ENCODE assay signal across 16 mouse cellular contexts in the genomic region with DNA sequence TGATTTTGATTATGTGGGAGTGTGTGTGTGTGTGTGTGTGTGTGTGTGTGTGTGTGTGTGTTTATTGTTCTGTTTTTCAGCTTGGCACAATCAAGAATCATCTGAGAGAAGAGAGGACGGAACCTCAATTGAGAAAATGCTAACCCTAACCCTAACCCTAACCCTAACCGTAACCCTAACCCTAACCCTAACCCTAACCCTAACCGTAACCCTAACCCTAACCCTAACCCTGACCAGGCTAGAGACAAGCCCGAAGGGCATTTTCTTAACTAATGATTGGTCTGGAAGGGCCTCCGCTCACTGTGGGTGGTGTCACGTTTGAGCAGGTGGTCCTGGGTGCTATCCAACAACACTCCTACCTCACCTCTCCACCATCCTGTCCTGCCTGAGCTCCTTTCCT.
DNase-seq lines count a peak whose midpoint lies in the region; ATAC-seq and TF ChIP-seq lines count a peak whose summit lies in the region.
"Had no signal": no experiment of that assay in that cellular context is flagged by ENCODE, and none has a peak within 500 bp of the region (broad histone marks: within the 10 kb centered on the region; RNA-seq: fewer than 3 reads in every experiment).

No protein-coding gene starts in this region.

- WGBS in heart, embryonic 15.5 days = 96% methylated on average over 6 of the region's 6 CpGs
- 96% methylated on average over 6 of the region's 6 CpGs for WGBS in heart, adult 2 months
- WGBS in liver, embryonic 12.5 days (ENCODE audit: insufficient replicate concordance) = 79% methylated on average over 6 of the region's 6 CpGs
- WGBS in hindbrain, embryonic 16.5 days = 89% methylated on average over 6 of the region's 6 CpGs
- 76% methylated on average over 6 of the region's 6 CpGs for WGBS in liver, embryonic 16.5 days (ENCODE audit: insufficient replicate concordance)
- WGBS in midbrain, embryonic 15.5 days = 96% methylated on average over 6 of the region's 6 CpGs

- H3K4me1 ChIP-seq in heart, embryonic 15.5 days (replicated peaks) = peaks cover 28% of the 10 kb centered on the region
- H3K4me1 ChIP-seq in heart, adult 2 months (ENCODE audit: control insufficient read depth, insufficient read depth, low read length) = no peaks in the 10 kb centered on the region; the same call in 1 of the 2 replicates
- H3K4me1 ChIP-seq in liver, embryonic 12.5 days = no peaks in the 10 kb centered on the region
- H3K4me1 ChIP-seq in hindbrain, embryonic 16.5 days (ENCODE audit: control insufficient read depth, insufficient read depth, low read depth, low read length) = peaks cover 10% of the 10 kb centered on the region
- H3K4me1 ChIP-seq in liver, embryonic 16.5 days (ENCODE audit: control insufficient read depth, low read depth, low read length) = no peaks in the 10 kb centered on the region
- peaks cover 30% of the 10 kb centered on the region for H3K4me1 ChIP-seq in midbrain, embryonic 15.5 days

- no peaks in the 10 kb centered on the region for H3K9me3 ChIP-seq in heart, embryonic 15.5 days (replicated peaks)
- H3K9me3 ChIP-seq in liver, embryonic 12.5 days (replicated peaks) = no peaks in the 10 kb centered on the region
- peaks cover 3% of the 10 kb centered on the region; the same call in 1 of the 2 replicates for H3K9me3 ChIP-seq in hindbrain, embryonic 16.5 days (ENCODE audit: control insufficient read depth, low read length)
- no peaks in the 10 kb centered on the region for H3K9me3 ChIP-seq in liver, embryonic 16.5 days (replicated peaks; ENCODE audit: control insufficient read depth, low read length)
- H3K9me3 ChIP-seq in midbrain, embryonic 15.5 days = no peaks in the 10 kb centered on the region

- intact Hi-C loops in heart, adult 2 months (cut with DNase I) = no loop called here

- no peak overlapping the region for H3K4me2 ChIP-seq in heart, embryonic 15.5 days
- H3K4me2 ChIP-seq in liver, embryonic 12.5 days = no peak overlapping the region
- no peak overlapping the region for H3K4me2 ChIP-seq in hindbrain, embryonic 16.5 days (ENCODE audit: low read length)
- H3K4me2 ChIP-seq in liver, embryonic 16.5 days (ENCODE audit: low read depth, low read length) = no peak overlapping the region
- no peak overlapping the region for H3K4me2 ChIP-seq in midbrain, embryonic 15.5 days
- H3K4me2 ChIP-seq: lung, embryonic 14.5 days had no signal

- TF ChIP-seq CTCF in heart, adult 2 months (IDR thresholded peaks at IDR 0.05) = no peak

- no peak overlapping the region for H3K27ac ChIP-seq in heart, embryonic 15.5 days
- no peak overlapping the region for H3K27ac ChIP-seq in heart, adult 2 months
- H3K27ac ChIP-seq in liver, embryonic 12.5 days = no peak overlapping the region
- no peak overlapping the region for H3K27ac ChIP-seq in hindbrain, embryonic 16.5 days (ENCODE audit: low read depth, low read length)
- H3K27ac ChIP-seq in liver, embryonic 16.5 days (ENCODE audit: low read length) = no peak overlapping the region
- H3K27ac ChIP-seq in midbrain, embryonic 15.5 days = no peak overlapping the region

- no peak overlapping the region for H3K4me3 ChIP-seq in heart, embryonic 15.5 days
- no peak overlapping the region for H3K4me3 ChIP-seq in heart, adult 2 months
- H3K4me3 ChIP-seq in liver, embryonic 12.5 days = no peak overlapping the region
- H3K4me3 ChIP-seq in hindbrain, embryonic 16.5 days (ENCODE audit: low read length) = no peak overlapping the region
- no peak overlapping the region for H3K4me3 ChIP-seq in liver, embryonic 16.5 days (ENCODE audit: low read depth, low read length)
- H3K4me3 ChIP-seq in midbrain, embryonic 15.5 days = no peak overlapping the region

- no peak for DNase-seq in heart, adult 2 months
- no peak for DNase-seq in liver
- DNase-seq in cerebellum, postnatal 4 days (ENCODE audit: low spot score in 2 of 2) = no peak
- DNase-seq: cerebellum, postnatal 36 days; heart, postnatal 36 days; kidney, postnatal 10 days; layer of hippocampus, adult 9-11 months; lung, embryonic 14.5 days; thymus, postnatal 4 days had no signal

- TF ChIP-seq EP300 in heart, adult 2 months (IDR thresholded peaks at IDR 0.05; ENCODE audit: insufficient read depth, low read depth, low read length) = no peak

- no peaks in the 10 kb centered on the region for H3K27me3 ChIP-seq in heart, embryonic 15.5 days
- no peaks in the 10 kb centered on the region for H3K27me3 ChIP-seq in heart, adult 2 months (ENCODE audit: control insufficient read depth, insufficient read depth, low read length)
- H3K27me3 ChIP-seq in liver, embryonic 12.5 days (replicated peaks) = no peaks in the 10 kb centered on the region
- no peaks in the 10 kb centered on the region for H3K27me3 ChIP-seq in hindbrain, embryonic 16.5 days (replicated peaks; ENCODE audit: control insufficient read depth, insufficient read depth, low read length)
- H3K27me3 ChIP-seq in liver, embryonic 16.5 days (ENCODE audit: control insufficient read depth, insufficient read depth, low read depth, low read length) = no peaks in the 10 kb centered on the region
- H3K27me3 ChIP-seq in midbrain, embryonic 15.5 days (replicated peaks) = no peaks in the 10 kb centered on the region

- TF ChIP-seq POLR2A in heart, adult 2 months (IDR thresholded peaks at IDR 0.05; ENCODE audit: insufficient read depth, low read depth, low read length) = no peak

- no peaks in the 10 kb centered on the region for H3K79me2 ChIP-seq in heart, adult 2 months (replicated peaks; ENCODE audit: control insufficient read depth, insufficient read depth, low read length)

- ATAC-seq in heart, embryonic 15.5 days (replicated peaks; ENCODE audit: insufficient number of reproducible peaks, insufficient read depth, low FRiP score, low read depth) = 0 out of 2 replicates have a peak, but pooled peaks have one; percentile 43
- peak; percentile 70 for ATAC-seq in liver, embryonic 12.5 days
- ATAC-seq in hindbrain, embryonic 16.5 days = peak; percentile 70
- ATAC-seq in liver, embryonic 16.5 days (ENCODE audit: low read depth) = peak; percentile 43
- no peak for ATAC-seq in midbrain, embryonic 15.5 days (replicated peaks)
- ATAC-seq: activated CD4-positive, CD25-positive, alpha-beta regulatory T cell, adult 4 months; CD4-positive, CD25-positive, alpha-beta regulatory T cell, adult 4 months had no signal

- H3K9ac ChIP-seq in heart, embryonic 15.5 days = no peak overlapping the region
- no peak overlapping the region for H3K9ac ChIP-seq in heart, adult 2 months (ENCODE audit: low read depth, low read length)
- H3K9ac ChIP-seq in liver, embryonic 12.5 days = no peak overlapping the region
- no peak overlapping the region for H3K9ac ChIP-seq in hindbrain, embryonic 16.5 days (ENCODE audit: low read depth, low read length)
- no peak overlapping the region for H3K9ac ChIP-seq in liver, embryonic 16.5 days (ENCODE audit: low read depth, low read length)
- H3K9ac ChIP-seq in midbrain, embryonic 15.5 days = no peak overlapping the region
- H3K9ac ChIP-seq: lung, embryonic 14.5 days had no signal

- no peaks in the 10 kb centered on the region for H3K36me3 ChIP-seq in heart, embryonic 15.5 days
- H3K36me3 ChIP-seq in heart, adult 2 months (ENCODE audit: control insufficient read depth, insufficient read depth, low read length) = no peaks in the 10 kb centered on the region
- H3K36me3 ChIP-seq in liver, embryonic 12.5 days = no peaks in the 10 kb centered on the region
- no peaks in the 10 kb centered on the region for H3K36me3 ChIP-seq in hindbrain, embryonic 16.5 days (ENCODE audit: control insufficient read depth, insufficient read depth, low read length)
- no peaks in the 10 kb centered on the region for H3K36me3 ChIP-seq in liver, embryonic 16.5 days (ENCODE audit: control insufficient read depth, insufficient read depth)
- H3K36me3 ChIP-seq in midbrain, embryonic 15.5 days (replicated peaks) = no peaks in the 10 kb centered on the region
